Mouse (Mus musculus) hindbrain, embryonic 16.5 days (tissue): ENCODE measurements at regions not wholly inside any gene's neighbourhood (a gene's known extent, or its start where the extent isn't known, plus 50 kb on each side); places are given as distances from the start of the nearest gene placed in this dataset.

ENCODE experiments used
- ATAC-seq: fragments of 200-750 bp; cut with Nextera tagmentation; 2 replicates; pipeline ENCODE4 v1.8.0; 2017; ENCODE audit warnings: moderate TSS enrichment, moderate library complexity
- H3K27ac ChIP-seq: fragments of 300-500 bp; sonication (generic); 2 replicates; pipeline ENCODE4 v1.5.1; 2014; ENCODE audit warnings: low read depth, mild to moderate bottlenecking, control low read depth, low read length, moderate library complexity
- H3K27me3 ChIP-seq: fragments of 300-500 bp; sonication (generic); replicated peaks from 2 replicates; pipeline ENCODE4 v1.6.1; 2014; ENCODE audit warnings: low read length; ENCODE audit not compliant: control insufficient read depth, insufficient read depth
- H3K36me3 ChIP-seq: fragments of 300-500 bp; sonication (generic); 2 replicates; pipeline ENCODE4 v1.6.1; 2014; ENCODE audit warnings: mild to moderate bottlenecking, low read length, moderate library complexity, mixed read lengths; ENCODE audit not compliant: control insufficient read depth, insufficient read depth
- H3K4me1 ChIP-seq: fragments of 300-500 bp; sonication (generic); 2 replicates; pipeline ENCODE4 v1.6.1; 2014; ENCODE audit warnings: low read depth, low read length; ENCODE audit not compliant: control insufficient read depth, insufficient read depth
- H3K4me2 ChIP-seq: fragments of 300-500 bp; sonication (generic); 2 replicates; pipeline ENCODE4 v1.6.1; 2014; ENCODE audit warnings: mild to moderate bottlenecking, low read length, control low read depth, moderate library complexity
- H3K4me3 ChIP-seq: fragments of 300-500 bp; sonication (generic); 2 replicates; pipeline ENCODE4 v1.5.1; 2014; ENCODE audit warnings: mild to moderate bottlenecking, low read length, control low read depth, moderate library complexity
- H3K9ac ChIP-seq: fragments of 300-500 bp; sonication (generic); 2 replicates; pipeline ENCODE4 v1.6.1; 2014; ENCODE audit warnings: low read depth, mild to moderate bottlenecking, control low read depth, low read length, moderate library complexity
- H3K9me3 ChIP-seq: fragments of 300-500 bp; sonication (generic); 2 replicates; pipeline ENCODE4 v1.6.1; 2014; ENCODE audit warnings: mild to moderate bottlenecking, low read length, moderate library complexity; ENCODE audit not compliant: control insufficient read depth
- WGBS: fragments of 180-500 bp; shearing (Covaris S2); extraction: QIAGEN DNeasy Blood & Tissue Kit; methylation state at CpG from one replicate; pipeline ENCODE4 v1.1.7; 2014; 5-methylcytosine and 5-hydroxymethylcytosine counted together

- Histone ChIP-seq H3K4me2 (no peak overlapping the region), H3K9me3 (no peaks in the 10 kb centered on the region), H3K27ac (no peak overlapping the region), H3K36me3 (no peaks in the 10 kb centered on the region), H3K9ac (no peak overlapping the region), H3K4me1 (no peaks in the 10 kb centered on the region), H3K27me3 (no peaks in the 10 kb centered on the region), H3K4me3 (no peak overlapping the region)
- ATAC-seq = no peak
- 88% methylated on average over 4 of the region's 4 CpGs for WGBS
Observed at GRCm38 (mm10) chr17:51892159-51892558, 59.1 kb upstream of the Satb1 start.
